Mouse (Mus musculus) retina, postnatal 7 days (tissue): ENCODE results near the gene Nlrx1.

Source experiments
- DNase-seq: peaks from one replicate; pipeline ENCODE4 v3.0.0-alpha.2; 2012; ENCODE audit warnings: low read depth, low spot score

The Nlrx1 gene

DNA sequence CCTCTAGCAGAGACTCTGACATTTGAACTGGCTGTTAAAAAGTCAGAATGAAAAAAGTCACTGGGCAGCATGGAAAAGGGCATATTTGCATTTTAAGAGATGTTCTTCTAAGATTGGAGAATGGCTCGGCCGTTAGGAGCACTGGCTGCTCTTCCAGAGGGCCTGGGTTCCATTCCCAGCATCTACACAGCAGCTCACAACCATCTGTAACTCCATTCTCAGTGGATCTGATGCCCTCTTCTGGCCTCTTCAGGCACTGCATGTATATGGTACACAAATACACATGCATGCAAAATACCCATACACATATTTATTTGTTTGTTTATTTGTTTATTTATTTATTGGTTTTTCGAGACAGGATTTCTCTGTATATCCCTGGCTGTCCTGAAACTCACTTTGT, 678 bp upstream of the Nlrx1 start:
- DNase-seq: no peak

DNA sequence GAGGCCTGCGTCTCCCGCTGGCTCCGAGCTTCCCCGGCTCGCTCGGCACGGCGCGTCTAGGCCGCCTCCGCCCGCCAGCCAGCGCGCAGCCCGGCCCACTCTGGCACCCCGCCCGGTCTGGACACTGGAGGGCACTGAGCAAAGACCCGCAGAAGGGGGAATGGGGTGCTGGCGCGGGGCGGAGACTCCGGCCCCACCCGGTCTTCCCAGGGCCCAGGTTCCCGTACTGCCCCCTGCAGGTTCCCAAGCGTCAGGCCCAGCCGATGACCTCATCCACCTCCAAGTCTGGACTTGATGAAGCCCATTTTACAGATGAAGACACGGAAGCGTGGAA, 405 bp downstream of the Nlrx1 start:
- DNase-seq: peak; percentile 67

- DNase-seq: no peak
Observed at GRCm38 (mm10) chr9:44267319-44268026, 926 bp downstream of the Nlrx1 start.

- no peak for DNase-seq
Observed at GRCm38 (mm10) chr9:44266478-44267226, 1.7 kb downstream of the Nlrx1 start.

GRCm38 (mm10) chr9:44261388-44261787, 7.0 kb downstream of the Nlrx1 start:
- no peak for DNase-seq

- no peak for DNase-seq
Observed at GRCm38 (mm10) chr9:44259014-44259413, 9.4 kb downstream of the Nlrx1 start.

- DNase-seq: no peak
Observed at GRCm38 (mm10) chr9:44256213-44256612, 12.2 kb downstream of the Nlrx1 start.

- DNase-seq: no peak
Observed at GRCm38 (mm10) chr9:44255136-44255521, 13.3 kb downstream of the Nlrx1 start.

DNA sequence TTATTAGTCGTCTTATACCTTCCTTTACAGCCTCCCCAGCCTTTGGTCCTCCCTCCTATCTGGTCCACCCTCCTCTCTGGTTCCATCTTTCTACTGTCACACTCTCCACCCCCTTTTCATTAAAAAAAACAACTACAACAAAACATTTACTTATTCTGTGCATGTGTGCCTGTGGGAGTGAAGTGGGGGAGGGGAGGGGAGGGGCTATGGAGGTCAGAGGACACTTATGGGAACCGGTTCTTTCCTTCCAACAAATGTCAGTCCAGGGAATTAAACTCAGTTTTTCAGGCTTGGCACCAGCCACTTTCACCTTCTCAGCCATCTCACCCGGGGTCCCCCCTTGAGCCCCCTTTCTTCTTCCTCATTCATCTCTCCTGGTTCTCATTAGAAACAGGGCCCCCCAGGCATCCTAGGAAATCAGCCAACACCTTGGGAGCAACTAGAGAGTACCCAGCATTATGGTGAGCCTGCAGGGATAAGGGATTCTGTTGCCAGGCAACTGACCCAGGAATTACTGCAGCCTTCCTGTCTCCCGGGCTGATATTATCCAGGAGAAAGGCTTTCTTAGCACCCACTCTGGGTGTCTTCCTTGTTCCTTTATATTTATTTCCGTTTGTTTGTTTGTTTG, 13.8 kb downstream of the Nlrx1 start:
- DNase-seq: no peak

DNA sequence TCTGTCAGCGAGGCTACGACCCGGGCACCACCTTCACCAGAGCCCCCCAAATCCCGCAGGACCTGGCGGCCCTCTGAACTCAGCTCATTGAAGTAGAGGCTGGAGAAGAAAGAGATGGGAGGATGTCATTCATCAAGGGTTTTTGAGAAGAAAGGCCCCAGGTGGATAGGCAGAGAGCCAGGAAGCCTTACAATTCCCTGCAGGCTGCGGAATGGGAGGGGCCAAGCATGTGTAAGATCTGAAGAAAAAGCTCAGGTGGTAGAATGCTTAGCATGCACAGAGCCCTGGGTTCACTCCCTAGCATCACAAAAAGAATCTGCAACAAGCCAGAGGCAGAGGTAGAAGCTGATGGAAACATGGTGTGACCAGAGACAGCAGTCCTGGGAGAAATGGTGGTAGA, 15.0 kb downstream of the Nlrx1 start:
- no peak for DNase-seq

- no peak for DNase-seq
Observed at GRCm38 (mm10) chr9:44251314-44251713, 17.1 kb downstream of the Nlrx1 start, which contains the start of gene Pdzd3. Pdzd3 (minus strand) TSS chr9:44251471.

GRCm38 (mm10) chr9:44250445-44250844, 18.0 kb downstream of the Nlrx1 start:
- no peak for DNase-seq

DNA sequence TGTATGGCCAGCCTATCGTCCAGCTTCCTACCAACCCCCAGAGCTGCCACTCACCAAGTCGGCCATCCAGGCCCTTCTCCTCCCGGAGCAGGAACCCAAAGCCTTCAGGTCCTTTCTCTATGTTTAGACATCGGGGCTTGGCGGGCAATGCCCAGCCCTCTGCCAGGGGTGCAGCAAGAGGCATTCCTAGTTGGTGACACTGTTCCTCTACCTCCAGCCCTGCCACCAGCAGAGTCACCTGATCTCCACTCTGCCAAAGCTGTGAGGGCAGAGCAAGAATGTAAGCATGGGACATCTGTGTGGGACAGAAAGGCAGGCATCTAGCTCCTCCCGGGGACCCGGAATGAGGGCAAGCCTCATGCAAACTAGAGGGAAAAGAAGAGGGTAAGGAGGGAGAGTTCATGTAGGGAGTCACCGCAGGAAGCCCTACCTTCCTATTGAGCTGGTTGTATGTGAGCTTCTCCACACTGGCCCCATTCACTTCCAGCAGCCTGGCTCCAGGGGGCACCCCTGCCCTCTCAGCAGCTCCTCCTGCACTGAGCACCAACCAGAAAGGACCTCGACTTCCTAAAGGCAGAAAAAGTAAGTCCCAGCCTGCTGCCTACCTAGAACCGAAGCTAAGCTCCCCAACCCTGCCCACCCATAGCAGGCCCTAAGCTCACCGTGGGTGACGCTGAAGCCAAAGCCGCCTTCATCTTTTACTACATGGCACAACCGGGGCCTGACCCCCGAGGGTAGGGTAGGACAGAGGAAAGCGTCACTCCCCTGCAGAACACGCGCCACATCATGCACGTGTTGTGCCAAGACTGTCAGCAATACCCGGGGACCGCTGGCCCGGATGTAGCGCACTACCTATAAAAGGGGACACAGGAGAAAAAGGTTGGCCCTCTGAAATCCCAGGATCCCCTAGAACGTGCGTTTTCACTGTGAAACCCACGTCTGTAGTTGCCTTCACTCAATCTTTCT, 18.9 kb downstream of the Nlrx1 start:
- DNase-seq: peak; percentile 49

- no peak for DNase-seq
Observed at GRCm38 (mm10) chr9:44247907-44248306, 20.5 kb downstream of the Nlrx1 start.

GRCm38 (mm10) chr9:44243621-44244020, 24.8 kb downstream of the Nlrx1 start:
- no peak for DNase-seq

DNA sequence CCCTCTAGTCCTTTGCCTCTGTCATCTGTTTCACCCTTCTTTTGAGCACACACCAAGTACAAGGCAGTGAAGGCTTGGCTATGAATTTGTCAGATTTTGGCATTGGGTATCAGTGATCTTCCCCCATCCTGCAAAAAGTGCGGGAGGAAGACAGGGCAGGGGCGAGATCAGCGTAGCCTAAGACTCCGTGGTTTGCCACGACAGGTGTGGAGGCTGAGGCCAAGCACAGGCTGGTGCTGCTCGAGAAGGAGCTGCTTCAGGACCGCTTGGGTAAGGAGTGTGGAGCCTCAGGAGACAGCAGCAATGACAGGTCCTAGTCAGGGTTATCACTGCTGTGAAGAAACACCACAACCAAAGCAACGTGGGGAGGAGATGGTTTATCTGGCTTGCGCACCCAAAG, 27.0 kb downstream of the Nlrx1 start:
- DNase-seq: no peak

- no peak for DNase-seq
Observed at GRCm38 (mm10) chr9:44240911-44241310, 27.5 kb downstream of the Nlrx1 start.

- no peak for DNase-seq
Observed at GRCm38 (mm10) chr9:44240399-44240798, 28.0 kb downstream of the Nlrx1 start, which contains the start of gene Ccdc153. Ccdc153 (plus strand) TSS chr9:44240676.

DNA sequence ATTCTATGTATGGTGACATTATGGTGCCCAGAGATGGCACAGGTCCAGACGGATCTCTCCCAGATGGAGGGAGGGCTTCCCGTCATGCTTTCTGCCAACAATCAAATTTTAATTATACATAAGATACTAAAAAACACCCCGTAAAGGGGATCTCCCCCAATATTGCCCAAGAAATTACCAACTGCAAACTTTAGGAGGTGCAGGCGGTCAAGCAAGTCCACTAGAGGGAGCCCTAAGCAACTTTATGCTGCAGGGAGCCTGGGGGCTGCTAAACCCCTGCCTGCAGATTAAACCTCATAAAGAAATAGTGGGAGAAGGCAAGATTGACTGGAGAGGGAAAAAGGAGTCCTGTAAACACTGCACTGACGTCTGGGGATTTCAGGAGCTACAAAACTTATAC, 29.0 kb downstream of the Nlrx1 start:
- peak; percentile 45 for DNase-seq

DNA sequence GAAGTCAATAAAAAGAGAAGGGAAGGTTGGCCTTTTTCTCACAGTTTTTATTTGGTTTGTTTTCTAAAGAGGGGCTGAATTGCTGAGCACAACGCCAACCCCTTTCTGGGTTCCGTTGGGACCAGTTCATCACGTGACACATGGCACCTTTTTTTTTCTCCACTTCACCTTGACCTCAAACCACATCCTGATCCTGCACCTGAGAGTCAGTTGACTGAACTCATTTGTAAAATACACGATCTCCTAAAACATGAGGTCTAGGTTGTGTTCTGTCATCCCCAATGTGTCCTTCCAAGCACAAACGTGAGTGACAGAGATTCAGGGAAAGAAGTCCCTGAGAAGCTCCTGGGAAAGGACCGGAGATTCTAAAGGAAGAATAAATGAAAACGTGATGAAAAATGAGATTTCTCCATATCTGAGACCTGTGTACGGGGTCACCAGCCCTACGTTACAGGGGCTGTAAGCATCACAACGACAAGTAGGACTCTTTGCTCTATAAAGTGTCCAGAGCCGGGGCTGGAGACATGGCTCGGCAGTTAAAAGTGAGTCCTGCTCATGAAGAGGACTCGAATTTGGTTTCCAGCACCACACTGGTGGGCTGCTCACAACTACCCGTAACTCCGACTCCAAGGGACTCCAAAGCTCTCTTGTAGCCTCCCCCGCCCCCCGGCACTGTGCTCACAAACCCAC, 29.8 kb downstream of the Nlrx1 start:
- no peak for DNase-seq

DNA sequence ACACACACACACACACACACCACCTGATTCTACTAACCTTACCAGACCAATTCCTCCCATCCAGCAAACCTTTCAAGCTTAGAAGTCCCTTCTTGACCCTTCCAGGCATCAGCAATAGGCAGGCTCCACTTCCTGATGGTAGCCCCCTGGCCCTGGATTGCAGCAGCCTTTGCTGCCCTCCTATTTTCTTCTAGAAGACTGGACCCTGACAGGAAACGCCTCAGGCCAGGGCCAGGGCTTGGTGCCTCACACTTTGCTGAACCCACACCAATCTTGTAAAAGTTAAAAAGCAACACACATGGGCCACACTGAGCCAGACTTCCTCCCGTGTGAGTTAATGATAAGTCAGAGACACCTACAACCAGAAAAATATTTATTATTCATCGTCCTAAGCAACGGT, 31.3 kb downstream of the Nlrx1 start:
- no peak for DNase-seq
